Mouse (Mus musculus): ENCODE results near the gene Gm20503. TPM values are rescaled to one million over a fixed set of nuclear protein-coding genes. Genes with fewer than 3 reads are reported as not detected.

Gene Gm20503
- total RNA-seq, 1 experiment: not detected

GRCm38 (mm10) chr4:59003806-59004200 lies 793 bp downstream of the Gm20503 start:
- no peak overlapping the region for H3K27ac ChIP-seq (ENCODE audit: insufficient read depth, low read depth, low read length, poor library complexity, severe bottlenecking)

DNA sequence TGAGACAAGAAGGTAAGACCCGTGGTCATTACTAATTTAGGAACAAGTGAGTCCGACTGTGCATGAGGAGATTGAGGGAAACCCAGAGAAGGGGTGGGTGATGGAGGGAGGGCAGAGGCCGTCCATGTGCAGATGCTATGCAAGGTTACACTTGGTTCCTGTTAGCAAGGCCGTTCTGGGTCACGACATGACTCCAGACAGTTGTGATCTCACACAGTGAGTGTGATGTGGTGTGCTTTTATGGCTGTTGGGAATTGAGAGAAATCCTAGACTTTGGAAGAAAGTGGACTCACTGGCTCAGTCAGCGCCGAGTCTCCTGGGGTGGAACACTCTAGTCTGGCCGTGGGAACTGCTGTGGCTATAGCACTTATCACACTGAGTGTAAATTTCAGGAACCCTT lies 3.2 kb downstream of the Gm20503 start:
- Histone ChIP-seq H3K27ac (ENCODE audit: insufficient read depth, low read depth, low read length, poor library complexity, severe bottlenecking) (no peak overlapping the region), H3K9ac (ENCODE audit: insufficient read depth, low read depth, low read length, poor library complexity, severe bottlenecking) (no peak overlapping the region), H3K9me3 (ENCODE audit: control insufficient read depth, insufficient read depth, low read depth, low read length) (no peaks in the 10 kb centered on the region), H3K4me1 (ENCODE audit: control insufficient read depth in 2 of 2, insufficient read depth in 2 of 2, low read length in 2 of 2, poor library complexity in 1 of 2) (peaks cover 2 to 3% of the 10 kb centered on the region in 2 experiments; a peak in 1 of 4 replicates), H3K4me3 (ENCODE audit: insufficient read depth in 1 of 2, low read depth in 1 of 2, low read length in 2 of 2, poor library complexity in 1 of 2, severe bottlenecking in 1 of 2) (no peak overlapping the region), H3K36me3 (ENCODE audit: control insufficient read depth, insufficient read depth, low read length, poor library complexity, severe bottlenecking) (no peaks in the 10 kb centered on the region)
- no peak for DNase-seq (ENCODE audit: low read depth, low spot score)
- in situ Hi-C loops (cut with MboI; ENCODE audit: low sequenced_read_pairs in 2 of 2, unreplicated experiment in 2 of 2): no loop called here
- TF ChIP-seq ZC3H11A (IDR thresholded peaks at IDR 0.05; ENCODE audit: borderline replicate concordance, low read depth, low read length): no peak
- TF ChIP-seq MAFK (IDR thresholded peaks at IDR 0.05; ENCODE audit: insufficient read depth, low read depth, low read length): no peak
- no peak for TF ChIP-seq ZNF384 (IDR thresholded peaks at IDR 0.05; ENCODE audit: low read depth, low read length)
- no peak for TF ChIP-seq HCFC1 (IDR thresholded peaks at IDR 0.05; ENCODE audit: borderline replicate concordance, insufficient read depth, low read length)
- TF ChIP-seq CHD2 (IDR thresholded peaks at IDR 0.05; ENCODE audit: low read depth, low read length): no peak

More at GRCm38 (mm10) chr4:59003806-59004200, 793 bp downstream of the Gm20503 start:
- H3K36me3 ChIP-seq (ENCODE audit: control insufficient read depth, insufficient read depth, low read length, poor library complexity, severe bottlenecking): no peaks in the 10 kb centered on the region
- H3K9ac ChIP-seq (ENCODE audit: insufficient read depth, low read depth, low read length, poor library complexity, severe bottlenecking): peak overlapping the region; percentile 94
- H3K4me3 ChIP-seq (ENCODE audit: insufficient read depth in 1 of 2, low read depth in 1 of 2, low read length in 2 of 2, poor library complexity in 1 of 2, severe bottlenecking in 1 of 2): peak overlapping the region; percentile 91 to 95
- TF ChIP-seq ZNF384 (IDR thresholded peaks at IDR 0.05; ENCODE audit: low read depth, low read length): no peak
- TF ChIP-seq CHD2 (IDR thresholded peaks at IDR 0.05; ENCODE audit: low read depth, low read length): no peak
- no peak for TF ChIP-seq ZC3H11A (IDR thresholded peaks at IDR 0.05; ENCODE audit: borderline replicate concordance, low read depth, low read length)
- in situ Hi-C loops (cut with MboI; ENCODE audit: low sequenced_read_pairs in 2 of 2, unreplicated experiment in 2 of 2): no loop called here
- H3K4me1 ChIP-seq (ENCODE audit: control insufficient read depth in 2 of 2, insufficient read depth in 2 of 2, low read length in 2 of 2, poor library complexity in 1 of 2): peaks cover 2 to 3% of the 10 kb centered on the region in 2 experiments; a peak in 1 of 4 replicates
- H3K9me3 ChIP-seq (ENCODE audit: control insufficient read depth, insufficient read depth, low read depth, low read length): no peaks in the 10 kb centered on the region
- no peak for DNase-seq (ENCODE audit: low read depth, low spot score)

- TF ChIP-seq ZNF384 (IDR thresholded peaks at IDR 0.05; ENCODE audit: low read depth, low read length) (no peak), ZC3H11A (IDR thresholded peaks at IDR 0.05; ENCODE audit: borderline replicate concordance, low read depth, low read length) (no peak), CHD2 (IDR thresholded peaks at IDR 0.05; ENCODE audit: low read depth, low read length) (no peak), HCFC1 (IDR thresholded peaks at IDR 0.05; ENCODE audit: borderline replicate concordance, insufficient read depth, low read length) (no peak), MAFK (IDR thresholded peaks at IDR 0.05; ENCODE audit: insufficient read depth, low read depth, low read length) (no peak)
- Histone ChIP-seq H3K27ac (ENCODE audit: insufficient read depth, low read depth, low read length, poor library complexity, severe bottlenecking) (no peak overlapping the region), H3K36me3 (ENCODE audit: control insufficient read depth, insufficient read depth, low read length, poor library complexity, severe bottlenecking) (no peaks in the 10 kb centered on the region), H3K9ac (ENCODE audit: insufficient read depth, low read depth, low read length, poor library complexity, severe bottlenecking) (no peak overlapping the region), H3K4me3 (ENCODE audit: insufficient read depth in 1 of 2, low read depth in 1 of 2, low read length in 2 of 2, poor library complexity in 1 of 2, severe bottlenecking in 1 of 2) (no peak overlapping the region), H3K4me1 (ENCODE audit: control insufficient read depth in 2 of 2, insufficient read depth in 2 of 2, low read length in 2 of 2, poor library complexity in 1 of 2) (peaks cover 2 to 3% of the 10 kb centered on the region in 2 experiments; a peak in 1 of 4 replicates), H3K9me3 (ENCODE audit: control insufficient read depth, insufficient read depth, low read depth, low read length) (no peaks in the 10 kb centered on the region)
- DNase-seq (ENCODE audit: low read depth, low spot score): no peak
- in situ Hi-C loops (cut with MboI; ENCODE audit: low sequenced_read_pairs in 2 of 2, unreplicated experiment in 2 of 2): no loop called here
Measured at GRCm38 (mm10) chr4:59007016-59007415, 4.0 kb downstream of the Gm20503 start.

GRCm38 (mm10) chr4:59007974-59008373 lies 5.0 kb downstream of the Gm20503 start:
- Histone ChIP-seq H3K36me3 (ENCODE audit: control insufficient read depth, insufficient read depth, low read length, poor library complexity, severe bottlenecking) (no peaks in the 10 kb centered on the region), H3K4me1 (ENCODE audit: control insufficient read depth in 2 of 2, insufficient read depth in 2 of 2, low read length in 2 of 2, poor library complexity in 1 of 2) (peaks cover 2 to 3% of the 10 kb centered on the region in 2 experiments; a peak in 1 of 4 replicates), H3K9ac (ENCODE audit: insufficient read depth, low read depth, low read length, poor library complexity, severe bottlenecking) (no peak overlapping the region), H3K9me3 (ENCODE audit: control insufficient read depth, insufficient read depth, low read depth, low read length) (no peaks in the 10 kb centered on the region), H3K4me3 (ENCODE audit: insufficient read depth in 1 of 2, low read depth in 1 of 2, low read length in 2 of 2, poor library complexity in 1 of 2, severe bottlenecking in 1 of 2) (no peak overlapping the region), H3K27ac (ENCODE audit: insufficient read depth, low read depth, low read length, poor library complexity, severe bottlenecking) (no peak overlapping the region)
- in situ Hi-C loops (cut with MboI; ENCODE audit: low sequenced_read_pairs in 2 of 2, unreplicated experiment in 2 of 2): no loop called here
- DNase-seq (ENCODE audit: low read depth, low spot score): no peak
- TF ChIP-seq CHD2 (IDR thresholded peaks at IDR 0.05; ENCODE audit: low read depth, low read length) (no peak), MAFK (IDR thresholded peaks at IDR 0.05; ENCODE audit: insufficient read depth, low read depth, low read length) (no peak), ZC3H11A (IDR thresholded peaks at IDR 0.05; ENCODE audit: borderline replicate concordance, low read depth, low read length) (no peak), ZNF384 (IDR thresholded peaks at IDR 0.05; ENCODE audit: low read depth, low read length) (no peak), HCFC1 (IDR thresholded peaks at IDR 0.05; ENCODE audit: borderline replicate concordance, insufficient read depth, low read length) (no peak)

DNA sequence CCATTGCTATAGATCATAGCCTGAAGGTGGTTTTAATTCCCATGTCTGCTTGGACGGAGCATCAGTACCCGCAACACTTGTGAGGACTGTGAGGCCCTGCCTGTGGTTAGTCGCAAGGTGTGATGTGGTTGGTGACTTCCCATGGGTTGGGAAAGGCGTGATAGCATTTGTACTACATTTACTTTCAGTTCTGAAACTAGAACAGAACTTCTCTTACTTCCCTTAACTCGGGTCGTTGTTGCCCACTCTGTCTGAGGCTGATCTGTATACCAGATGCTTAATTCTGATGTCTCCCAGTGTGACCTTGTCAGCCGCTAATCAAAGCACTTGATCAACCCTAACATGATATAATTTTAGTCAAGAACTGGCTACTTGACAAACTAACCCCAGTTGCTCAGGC lies 6.2 kb downstream of the Gm20503 start:
- no peak overlapping the region for H3K9ac ChIP-seq (ENCODE audit: insufficient read depth, low read depth, low read length, poor library complexity, severe bottlenecking)
- in situ Hi-C loops (cut with MboI; ENCODE audit: low sequenced_read_pairs in 2 of 2, unreplicated experiment in 2 of 2): no loop called here
- no peak for DNase-seq (ENCODE audit: low read depth, low spot score)
- no peak overlapping the region for H3K4me3 ChIP-seq (ENCODE audit: insufficient read depth in 1 of 2, low read depth in 1 of 2, low read length in 2 of 2, poor library complexity in 1 of 2, severe bottlenecking in 1 of 2)
- no peaks in the 10 kb centered on the region; the same call in 1 of the 2 replicates for H3K36me3 ChIP-seq (ENCODE audit: control insufficient read depth, insufficient read depth, low read length, poor library complexity, severe bottlenecking)
- H3K9me3 ChIP-seq (ENCODE audit: control insufficient read depth, insufficient read depth, low read depth, low read length): no peaks in the 10 kb centered on the region
- H3K27ac ChIP-seq (ENCODE audit: insufficient read depth, low read depth, low read length, poor library complexity, severe bottlenecking): no peak overlapping the region
- TF ChIP-seq ZNF384 (IDR thresholded peaks at IDR 0.05; ENCODE audit: low read depth, low read length): no peak
- TF ChIP-seq MAFK (IDR thresholded peaks at IDR 0.05; ENCODE audit: insufficient read depth, low read depth, low read length): no peak
- TF ChIP-seq HCFC1 (IDR thresholded peaks at IDR 0.05; ENCODE audit: borderline replicate concordance, insufficient read depth, low read length): no peak
- TF ChIP-seq CHD2 (IDR thresholded peaks at IDR 0.05; ENCODE audit: low read depth, low read length): no peak
- no peak for TF ChIP-seq ZC3H11A (IDR thresholded peaks at IDR 0.05; ENCODE audit: borderline replicate concordance, low read depth, low read length)
- H3K4me1 ChIP-seq (ENCODE audit: control insufficient read depth in 2 of 2, insufficient read depth in 2 of 2, low read length in 2 of 2, poor library complexity in 1 of 2): peaks cover 0 to 2% of the 10 kb centered on the region in 2 experiments; a peak in 1 of 4 replicates

Data from ES-E14 (cell line).